Mouse (Mus musculus) lung, embryonic 15.5 days (tissue): ENCODE data around the gene Frat2. TPM values are rescaled to one million over a fixed set of nuclear protein-coding genes. Genes with fewer than 3 reads are reported as not detected.
"Not testable (repeated sequence)": the region's sequence is repeated elsewhere in the genome, so short reads cannot be mapped to it uniquely, and the experiment has no call there.

Experiments
- ATAC-seq: fragments of 200-750 bp; cut with Nextera tagmentation; 2 replicates; pipeline ENCODE4 v1.8.0; 2017; ENCODE audit warnings: moderate number of reproducible peaks, borderline replicate concordance; ENCODE audit not compliant: low FRiP score, low TSS enrichment; ENCODE audit errors: extremely low read depth
- H3K27ac ChIP-seq: fragments of 300-500 bp; sonication (generic); 2 replicates; pipeline ENCODE4 v1.5.1; 2015; ENCODE audit warnings: moderate library complexity, mild to moderate bottlenecking, inconsistent platforms
- H3K27me3 ChIP-seq: fragments of 300-500 bp; sonication (generic); 2 replicates; pipeline ENCODE4 v1.6.1; 2015; ENCODE audit warnings: inconsistent platforms
- H3K36me3 ChIP-seq: fragments of 300-500 bp; sonication (generic); 2 replicates; pipeline ENCODE4 v1.6.1; 2015; ENCODE audit warnings: inconsistent platforms
- H3K4me1 ChIP-seq: fragments of 300-500 bp; sonication (generic); 2 replicates; pipeline ENCODE4 v1.6.1; 2015; ENCODE audit warnings: inconsistent platforms
- H3K4me2 ChIP-seq: fragments of 300-500 bp; sonication (generic); 2 replicates; pipeline ENCODE4 v1.6.1; 2015; ENCODE audit warnings: inconsistent platforms, mild to moderate bottlenecking, moderate library complexity
- H3K4me3 ChIP-seq: fragments of 300-500 bp; sonication (generic); 2 replicates; pipeline ENCODE4 v1.5.1; 2015; ENCODE audit warnings: mild to moderate bottlenecking, inconsistent platforms
- H3K9ac ChIP-seq: fragments of 300-500 bp; sonication (generic); 2 replicates; pipeline ENCODE4 v1.6.1; 2015; ENCODE audit warnings: inconsistent platforms
- H3K9me3 ChIP-seq: fragments of 300-500 bp; sonication (generic); 2 replicates; pipeline ENCODE4 v1.6.1; 2016; ENCODE audit warnings: inconsistent platforms
- WGBS: fragments of 180-500 bp; shearing (Covaris S2); methylation state at CpG from one replicate; pipeline ENCODE4 v1.1.7; 2015; 5-methylcytosine and 5-hydroxymethylcytosine counted together
- polyA plus RNA-seq: library from polyadenylated mRNA; unstranded; fragments of >200 nt; fragmentation: Nextera tagmentation; extraction: Ambion mirVana; gene quantifications from 2 replicates; pipeline ENCODE4 v1.2.1, GENCODE M21; 2015

Gene Frat2
- polyA plus RNA-seq = 4.1 and 4.4 TPM in 2 replicates

DNA sequence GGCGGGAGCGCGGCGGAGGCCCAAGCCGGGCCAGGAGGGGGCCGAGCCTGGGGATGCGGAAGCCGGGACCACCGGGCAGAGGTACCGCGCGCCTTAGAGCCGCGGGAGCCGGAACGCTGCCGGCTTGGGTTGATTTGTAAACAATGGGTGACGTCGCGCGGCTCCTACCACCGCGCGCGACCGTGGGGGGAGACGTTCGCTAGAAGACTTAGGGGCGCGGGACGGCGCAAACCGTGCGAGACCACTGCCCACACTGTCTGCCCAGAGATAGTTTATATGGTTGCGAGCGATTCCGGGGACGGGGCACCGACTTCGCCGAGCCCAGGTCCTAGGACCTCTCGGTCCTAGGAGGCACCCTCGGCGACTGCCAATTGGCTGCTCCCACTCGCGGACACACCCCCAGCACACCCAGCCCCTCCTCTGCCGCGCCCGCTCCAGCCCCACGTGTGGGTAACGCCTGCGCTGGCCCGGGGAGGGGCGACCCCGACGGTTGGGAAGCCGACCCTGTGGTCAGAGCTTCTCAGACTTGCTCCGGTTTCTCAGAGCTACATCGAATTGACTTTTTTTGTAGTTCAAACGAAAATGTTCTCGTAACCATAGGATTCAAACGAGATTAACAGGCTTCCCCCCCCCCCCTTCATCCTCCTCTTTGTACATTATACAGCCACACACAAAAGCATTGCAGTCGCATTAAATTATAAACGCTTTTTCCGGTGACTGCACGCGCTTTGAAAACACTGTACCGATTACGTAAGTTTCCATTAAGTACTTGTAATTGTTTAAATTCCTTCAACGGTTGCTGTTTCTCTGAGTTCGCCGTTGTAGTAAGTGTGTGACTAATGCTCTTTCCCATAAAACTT is at the start of gene Frat2:
TSS of gene Frat2 (minus strand) at position 141 of the 860 bp plus-strand sequence.
- H3K9ac ChIP-seq = peak within 1 kb of the TSS; percentile 49
- H3K4me3 ChIP-seq = peak within 1 kb of the TSS; percentile 56
- H3K9me3 ChIP-seq = no peaks in the 10 kb centered on the region
- WGBS = under 1% methylated on average over 71 of the region's 72 CpGs
- ATAC-seq = peak; percentile 97
- peak within 1 kb of the TSS; percentile 93 for H3K4me2 ChIP-seq
- H3K4me1 ChIP-seq = peaks cover 21% of the 10 kb centered on the region
- H3K27me3 ChIP-seq = peaks cover 10% of the 10 kb centered on the region; the same call in 1 of the 2 replicates
- H3K27ac ChIP-seq = peak within 1 kb of the TSS; percentile 92
- no peaks in the 10 kb centered on the region for H3K36me3 ChIP-seq

- Histone ChIP-seq H3K27me3 (no peaks in the 10 kb centered on the region), H3K27ac (no peak overlapping the region), H3K9ac (peak overlapping the region; percentile 47), H3K4me3 (peak overlapping the region; percentile 84), H3K4me1 (peaks cover 17% of the 10 kb centered on the region), H3K36me3 (no peaks in the 10 kb centered on the region), H3K4me2 (peak overlapping the region; percentile 93), H3K9me3 (no peaks in the 10 kb centered on the region)
- WGBS = 16% methylated on average over 18 of the region's 18 CpGs
- no peak for ATAC-seq
Measured at GRCm38 (mm10) chr19:41896319-41896711, 48.4 kb upstream of the Frat2 start.

GRCm38 (mm10) chr19:41895460-41896318 is 47.8 kb upstream of the Frat2 start, which contains the start of gene Rrp12:
Rrp12 (minus strand) TSS chr19:41896173.
- H3K4me2 ChIP-seq = peak within 1 kb of the TSS; percentile 93
- H3K27me3 ChIP-seq = no peaks in the 10 kb centered on the region
- H3K4me1 ChIP-seq = peaks cover 17% of the 10 kb centered on the region
- H3K9ac ChIP-seq = peak within 1 kb of the TSS; percentile 47
- H3K36me3 ChIP-seq = no peaks in the 10 kb centered on the region
- no peak within 1 kb of the TSS for H3K27ac ChIP-seq
- ATAC-seq = peak; percentile 90; the same call in 1 of the 2 replicates
- H3K9me3 ChIP-seq = no peaks in the 10 kb centered on the region
- H3K4me3 ChIP-seq = peak within 1 kb of the TSS; percentile 84
- WGBS = 1% methylated on average over 46 of the region's 46 CpGs

GRCm38 (mm10) chr19:41894959-41895358 is 47.0 kb upstream of the Frat2 start:
- Histone ChIP-seq H3K9me3 (no peaks in the 10 kb centered on the region), H3K27me3 (no peaks in the 10 kb centered on the region), H3K4me3 (peak overlapping the region; percentile 84), H3K9ac (peak overlapping the region; percentile 47; the same call in 1 of the 2 replicates), H3K4me2 (peak overlapping the region; percentile 93), H3K36me3 (peaks cover 7% of the 10 kb centered on the region; the same call in 1 of the 2 replicates), H3K4me1 (peaks cover 17% of the 10 kb centered on the region), H3K27ac (no peak overlapping the region)
- ATAC-seq = no peak
- 31% methylated on average over 7 of the region's 7 CpGs for WGBS

DNA sequence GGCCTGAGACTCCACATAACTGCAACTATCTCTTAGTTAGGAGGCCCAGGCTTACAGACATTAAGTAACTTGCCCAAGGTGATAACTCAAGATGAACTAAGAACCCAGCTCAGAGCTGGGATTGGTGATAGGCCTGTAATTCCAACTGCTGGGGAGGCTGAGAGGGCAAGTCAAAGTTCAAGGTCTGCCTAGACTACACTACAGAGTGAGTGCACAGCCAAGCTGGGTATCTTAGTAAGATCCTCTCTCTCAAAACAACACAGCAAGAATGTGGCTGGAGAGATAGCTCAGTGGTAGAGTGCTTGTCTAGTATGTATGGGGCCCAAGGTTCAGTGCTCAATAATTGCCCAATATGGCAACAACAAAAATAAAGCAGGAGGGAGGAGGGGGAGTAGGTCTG is 40.3 kb upstream of the Frat2 start:
- H3K9ac ChIP-seq = no peak overlapping the region
- peaks cover 48% of the 10 kb centered on the region for H3K36me3 ChIP-seq
- H3K4me2 ChIP-seq = no peak overlapping the region
- no peak overlapping the region for H3K27ac ChIP-seq
- H3K4me3 ChIP-seq = no peak overlapping the region
- H3K27me3 ChIP-seq = no peaks in the 10 kb centered on the region
- no peak for ATAC-seq
- H3K4me1 ChIP-seq = no peaks in the 10 kb centered on the region
- H3K9me3 ChIP-seq = no peaks in the 10 kb centered on the region

DNA sequence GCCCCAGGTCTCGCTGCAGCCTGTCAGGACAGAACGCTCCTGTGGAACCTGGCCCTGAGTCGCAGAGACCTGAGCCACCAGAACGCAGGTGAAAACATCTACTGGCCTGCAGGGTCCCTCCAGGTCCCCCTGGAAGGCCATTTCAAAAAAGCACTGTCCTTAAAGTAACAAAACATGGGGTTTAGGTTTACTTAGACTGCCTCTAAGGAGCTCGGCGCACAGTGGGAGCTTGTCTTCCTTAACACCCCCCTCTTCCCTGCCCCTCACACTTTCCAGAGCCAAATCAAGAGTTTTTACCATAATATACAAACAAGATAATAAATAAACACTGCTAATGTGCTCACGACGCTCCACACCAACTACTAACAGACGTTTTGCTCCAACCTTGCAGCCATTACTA is 36.0 kb upstream of the Frat2 start:
- no peak overlapping the region for H3K4me3 ChIP-seq
- no peak overlapping the region for H3K4me2 ChIP-seq
- H3K9ac ChIP-seq = no peak overlapping the region
- no peaks in the 10 kb centered on the region for H3K9me3 ChIP-seq
- H3K36me3 ChIP-seq = peaks cover 37% of the 10 kb centered on the region
- H3K27ac ChIP-seq = no peak overlapping the region
- ATAC-seq = no peak
- 82% methylated on average over 9 of the region's 9 CpGs for WGBS
- H3K27me3 ChIP-seq = no peaks in the 10 kb centered on the region
- no peaks in the 10 kb centered on the region for H3K4me1 ChIP-seq

GRCm38 (mm10) chr19:41881842-41882241 is 33.9 kb upstream of the Frat2 start:
- H3K27ac ChIP-seq = no peak overlapping the region
- peaks cover 34% of the 10 kb centered on the region for H3K36me3 ChIP-seq
- H3K27me3 ChIP-seq = no peaks in the 10 kb centered on the region
- no peaks in the 10 kb centered on the region for H3K9me3 ChIP-seq
- H3K4me3 ChIP-seq = no peak overlapping the region
- H3K4me1 ChIP-seq = no peaks in the 10 kb centered on the region
- no peak for ATAC-seq
- no peak overlapping the region for H3K4me2 ChIP-seq
- 96% methylated on average over 4 of the region's 4 CpGs for WGBS
- no peak overlapping the region for H3K9ac ChIP-seq

GRCm38 (mm10) chr19:41874356-41874755 is 26.4 kb upstream of the Frat2 start:
- Histone ChIP-seq H3K9ac (no peak overlapping the region), H3K9me3 (no peaks in the 10 kb centered on the region), H3K4me1 (no peaks in the 10 kb centered on the region), H3K36me3 (peaks cover 35% of the 10 kb centered on the region), H3K4me3 (no peak overlapping the region), H3K27ac (no peak overlapping the region), H3K27me3 (no peaks in the 10 kb centered on the region), H3K4me2 (no peak overlapping the region)
- ATAC-seq = no peak
- 87% methylated on average over 14 of the region's 14 CpGs for WGBS

- H3K9ac ChIP-seq = no peak overlapping the region
- no peaks in the 10 kb centered on the region for H3K27me3 ChIP-seq
- ATAC-seq = no peak
- H3K36me3 ChIP-seq = peaks cover 44% of the 10 kb centered on the region
- no peaks in the 10 kb centered on the region for H3K9me3 ChIP-seq
- H3K27ac ChIP-seq = no peak overlapping the region
- no peak overlapping the region for H3K4me3 ChIP-seq
- 93% methylated on average over 2 of the region's 2 CpGs for WGBS
- no peak overlapping the region for H3K4me2 ChIP-seq
- no peaks in the 10 kb centered on the region for H3K4me1 ChIP-seq
Measured at GRCm38 (mm10) chr19:41872285-41872684, 24.4 kb upstream of the Frat2 start.

- not testable (repeated sequence) for H3K27ac ChIP-seq, ATAC-seq, H3K27me3 ChIP-seq, H3K4me2 ChIP-seq, H3K4me1 ChIP-seq, H3K4me3 ChIP-seq, H3K9me3 ChIP-seq, H3K9ac ChIP-seq
- peaks cover 41% of the 10 kb centered on the region for H3K36me3 ChIP-seq
- 77% methylated on average over 5 of the region's 5 CpGs for WGBS
Measured at GRCm38 (mm10) chr19:41869946-41870345, 22.0 kb upstream of the Frat2 start.

DNA sequence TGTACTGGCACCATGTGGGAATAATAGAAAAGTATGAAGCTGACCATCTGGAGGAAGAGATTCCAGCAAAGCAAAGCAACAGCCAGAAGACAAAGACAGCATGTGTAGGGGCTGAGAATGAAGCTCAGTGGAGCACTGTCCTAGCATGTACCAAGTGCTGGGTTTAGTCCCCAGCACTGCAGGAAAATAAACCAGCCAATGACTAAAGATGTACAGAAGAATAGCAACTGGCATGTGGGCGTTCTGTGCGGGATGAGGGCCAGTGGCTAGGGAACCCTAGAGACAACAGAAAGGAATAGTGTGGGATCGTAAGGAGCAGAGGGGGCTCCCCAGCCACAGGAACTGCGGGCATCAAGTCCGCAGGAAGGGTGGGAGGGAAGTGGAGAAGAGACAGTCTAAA is 21.4 kb upstream of the Frat2 start:
- Histone ChIP-seq H3K4me2 (no peak overlapping the region), H3K4me1 (no peaks in the 10 kb centered on the region), H3K9ac (no peak overlapping the region), H3K4me3 (no peak overlapping the region), H3K27me3 (no peaks in the 10 kb centered on the region), H3K36me3 (peaks cover 43% of the 10 kb centered on the region), H3K9me3 (no peaks in the 10 kb centered on the region), H3K27ac (no peak overlapping the region)
- 92% methylated on average over 5 of the region's 5 CpGs for WGBS
- no peak for ATAC-seq

DNA sequence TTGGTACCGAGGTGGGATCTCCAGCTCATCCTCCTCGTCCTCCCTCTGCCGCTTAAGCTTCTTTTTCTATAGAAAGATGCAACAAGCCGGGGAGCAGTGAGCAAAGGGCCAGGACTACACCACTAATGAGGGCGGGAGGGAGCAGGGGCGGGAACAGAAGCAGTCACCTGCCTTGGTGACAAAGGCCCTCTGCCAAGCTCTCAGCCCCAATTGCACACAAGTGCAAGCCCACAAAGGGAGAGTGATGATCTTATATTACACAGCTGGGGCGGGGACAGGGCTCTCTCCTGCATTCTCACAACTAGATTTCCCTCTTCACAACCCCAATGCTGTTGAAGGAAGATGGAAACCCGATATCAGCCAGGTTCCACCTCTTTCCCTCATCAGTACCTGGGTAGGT is 18.8 kb upstream of the Frat2 start:
- no peak overlapping the region for H3K4me2 ChIP-seq
- H3K36me3 ChIP-seq = peaks cover 49% of the 10 kb centered on the region
- no peak overlapping the region for H3K4me3 ChIP-seq
- ATAC-seq = no peak
- no peak overlapping the region for H3K27ac ChIP-seq
- H3K4me1 ChIP-seq = no peaks in the 10 kb centered on the region
- H3K27me3 ChIP-seq = no peaks in the 10 kb centered on the region
- no peak overlapping the region for H3K9ac ChIP-seq
- H3K9me3 ChIP-seq = no peaks in the 10 kb centered on the region
- WGBS = 87% methylated on average over 8 of the region's 8 CpGs
